Mouse (Mus musculus): ENCODE results near the gene Tmc7. TPM values are rescaled to one million over a fixed set of nuclear protein-coding genes. Genes with fewer than 3 reads are reported as not detected.

Gene Tmc7
- total RNA-seq, 1 experiment = 2.9 TPM

GRCm38 (mm10) chr7:118553881-118554280, 30.7 kb downstream of the Tmc7 start:
- Histone ChIP-seq H3K36me3 (ENCODE audit: control insufficient read depth, insufficient read depth, low read length, poor library complexity, severe bottlenecking) (no peaks in the 10 kb centered on the region), H3K9ac (ENCODE audit: insufficient read depth, low read depth, low read length, poor library complexity, severe bottlenecking) (no peak overlapping the region), H3K4me1 (ENCODE audit: control insufficient read depth in 2 of 2, insufficient read depth in 2 of 2, low read length in 2 of 2, poor library complexity in 1 of 2) (no peaks in the 10 kb centered on the region; a peak in 1 of 4 replicates), H3K4me3 (ENCODE audit: insufficient read depth in 1 of 2, low read depth in 1 of 2, low read length in 2 of 2, poor library complexity in 1 of 2, severe bottlenecking in 1 of 2) (no peak overlapping the region), H3K9me3 (ENCODE audit: control insufficient read depth, insufficient read depth, low read depth, low read length) (no peaks in the 10 kb centered on the region), H3K27ac (ENCODE audit: insufficient read depth, low read depth, low read length, poor library complexity, severe bottlenecking) (no peak overlapping the region)
- in situ Hi-C loops (cut with MboI; ENCODE audit: low sequenced_read_pairs in 2 of 2, unreplicated experiment in 2 of 2) = no loop called here
- no peak for TF ChIP-seq ZNF384 (IDR thresholded peaks at IDR 0.05; ENCODE audit: low read depth, low read length)
- DNase-seq (ENCODE audit: low read depth, low spot score) = peak; percentile 33

GRCm38 (mm10) chr7:118547451-118547850, 37.1 kb downstream of the Tmc7 start:
- in situ Hi-C loops (cut with MboI; ENCODE audit: low sequenced_read_pairs in 2 of 2, unreplicated experiment in 2 of 2) = no loop called here
- DNase-seq (ENCODE audit: low read depth, low spot score) = no peak
- TF ChIP-seq ZNF384 (IDR thresholded peaks at IDR 0.05; ENCODE audit: low read depth, low read length) = no peak

GRCm38 (mm10) chr7:118544128-118544527, 40.4 kb downstream of the Tmc7 start:
- in situ Hi-C loops (cut with MboI; ENCODE audit: low sequenced_read_pairs in 2 of 2, unreplicated experiment in 2 of 2) = no loop called here
- Histone ChIP-seq H3K9ac (ENCODE audit: insufficient read depth, low read depth, low read length, poor library complexity, severe bottlenecking) (no peak overlapping the region), H3K4me1 (ENCODE audit: control insufficient read depth in 2 of 2, insufficient read depth in 2 of 2, low read length in 2 of 2, poor library complexity in 1 of 2) (no peaks in the 10 kb centered on the region), H3K4me3 (ENCODE audit: insufficient read depth in 1 of 2, low read depth in 1 of 2, low read length in 2 of 2, poor library complexity in 1 of 2, severe bottlenecking in 1 of 2) (no peak overlapping the region), H3K27ac (ENCODE audit: insufficient read depth, low read depth, low read length, poor library complexity, severe bottlenecking) (peak overlapping the region; percentile 50; the same call in 1 of the 2 replicates), H3K36me3 (ENCODE audit: control insufficient read depth, insufficient read depth, low read length, poor library complexity, severe bottlenecking) (no peaks in the 10 kb centered on the region), H3K9me3 (ENCODE audit: control insufficient read depth, insufficient read depth, low read depth, low read length) (no peaks in the 10 kb centered on the region)
- TF ChIP-seq ZC3H11A (IDR thresholded peaks at IDR 0.05; ENCODE audit: borderline replicate concordance, low read depth, low read length) (no peak), HCFC1 (IDR thresholded peaks at IDR 0.05; ENCODE audit: borderline replicate concordance, insufficient read depth, low read length) (no peak), CHD2 (IDR thresholded peaks at IDR 0.05; ENCODE audit: low read depth, low read length) (no peak), ZNF384 (IDR thresholded peaks at IDR 0.05; ENCODE audit: low read depth, low read length) (no peak), MAFK (IDR thresholded peaks at IDR 0.05; ENCODE audit: insufficient read depth, low read depth, low read length) (no peak)
- DNase-seq (ENCODE audit: low read depth, low spot score) = no peak

More at GRCm38 (mm10) chr7:118547451-118547850, 37.1 kb downstream of the Tmc7 start:
- no peaks in the 10 kb centered on the region; a peak in 1 of 4 replicates for H3K4me1 ChIP-seq (ENCODE audit: control insufficient read depth in 2 of 2, insufficient read depth in 2 of 2, low read length in 2 of 2, poor library complexity in 1 of 2)
- no peaks in the 10 kb centered on the region for H3K36me3 ChIP-seq (ENCODE audit: control insufficient read depth, insufficient read depth, low read length, poor library complexity, severe bottlenecking)
- H3K4me3 ChIP-seq (ENCODE audit: insufficient read depth in 1 of 2, low read depth in 1 of 2, low read length in 2 of 2, poor library complexity in 1 of 2, severe bottlenecking in 1 of 2) = no peak overlapping the region
- no peak overlapping the region for H3K27ac ChIP-seq (ENCODE audit: insufficient read depth, low read depth, low read length, poor library complexity, severe bottlenecking)
- H3K9me3 ChIP-seq (ENCODE audit: control insufficient read depth, insufficient read depth, low read depth, low read length) = no peaks in the 10 kb centered on the region
- no peak overlapping the region for H3K9ac ChIP-seq (ENCODE audit: insufficient read depth, low read depth, low read length, poor library complexity, severe bottlenecking)

GRCm38 (mm10) chr7:118535076-118535475, 49.5 kb downstream of the Tmc7 start:
- no peak overlapping the region for H3K9ac ChIP-seq (ENCODE audit: insufficient read depth, low read depth, low read length, poor library complexity, severe bottlenecking)
- in situ Hi-C loops (cut with MboI; ENCODE audit: low sequenced_read_pairs in 2 of 2, unreplicated experiment in 2 of 2) = no loop called here
- no peaks in the 10 kb centered on the region for H3K4me1 ChIP-seq (ENCODE audit: control insufficient read depth in 2 of 2, insufficient read depth in 2 of 2, low read length in 2 of 2, poor library complexity in 1 of 2)
- H3K36me3 ChIP-seq (ENCODE audit: control insufficient read depth, insufficient read depth, low read length, poor library complexity, severe bottlenecking) = no peaks in the 10 kb centered on the region
- H3K9me3 ChIP-seq (ENCODE audit: control insufficient read depth, insufficient read depth, low read depth, low read length) = no peaks in the 10 kb centered on the region
- no peak for TF ChIP-seq CHD2 (IDR thresholded peaks at IDR 0.05; ENCODE audit: low read depth, low read length)
- no peak for TF ChIP-seq HCFC1 (IDR thresholded peaks at IDR 0.05; ENCODE audit: borderline replicate concordance, insufficient read depth, low read length)
- no peak for TF ChIP-seq MAFK (IDR thresholded peaks at IDR 0.05; ENCODE audit: insufficient read depth, low read depth, low read length)
- no peak for TF ChIP-seq ZNF384 (IDR thresholded peaks at IDR 0.05; ENCODE audit: low read depth, low read length)
- TF ChIP-seq ZC3H11A (IDR thresholded peaks at IDR 0.05; ENCODE audit: borderline replicate concordance, low read depth, low read length) = no peak
- H3K4me3 ChIP-seq (ENCODE audit: insufficient read depth in 1 of 2, low read depth in 1 of 2, low read length in 2 of 2, poor library complexity in 1 of 2, severe bottlenecking in 1 of 2) = no peak overlapping the region
- no peak overlapping the region for H3K27ac ChIP-seq (ENCODE audit: insufficient read depth, low read depth, low read length, poor library complexity, severe bottlenecking)
- DNase-seq (ENCODE audit: low read depth, low spot score) = no peak

- Histone ChIP-seq H3K36me3 (ENCODE audit: control insufficient read depth, insufficient read depth, low read length, poor library complexity, severe bottlenecking) (no peaks in the 10 kb centered on the region), H3K4me3 (ENCODE audit: insufficient read depth in 1 of 2, low read depth in 1 of 2, low read length in 2 of 2, poor library complexity in 1 of 2, severe bottlenecking in 1 of 2) (no peak overlapping the region), H3K9me3 (ENCODE audit: control insufficient read depth, insufficient read depth, low read depth, low read length) (no peaks in the 10 kb centered on the region), H3K27ac (ENCODE audit: insufficient read depth, low read depth, low read length, poor library complexity, severe bottlenecking) (no peak overlapping the region), H3K9ac (ENCODE audit: insufficient read depth, low read depth, low read length, poor library complexity, severe bottlenecking) (no peak overlapping the region), H3K4me1 (ENCODE audit: control insufficient read depth in 2 of 2, insufficient read depth in 2 of 2, low read length in 2 of 2, poor library complexity in 1 of 2) (no peaks in the 10 kb centered on the region)
- TF ChIP-seq ZC3H11A (IDR thresholded peaks at IDR 0.05; ENCODE audit: borderline replicate concordance, low read depth, low read length) (no peak), HCFC1 (IDR thresholded peaks at IDR 0.05; ENCODE audit: borderline replicate concordance, insufficient read depth, low read length) (no peak), MAFK (IDR thresholded peaks at IDR 0.05; ENCODE audit: insufficient read depth, low read depth, low read length) (no peak), CHD2 (IDR thresholded peaks at IDR 0.05; ENCODE audit: low read depth, low read length) (no peak), ZNF384 (IDR thresholded peaks at IDR 0.05; ENCODE audit: low read depth, low read length) (no peak)
- in situ Hi-C loops (cut with MboI; ENCODE audit: low sequenced_read_pairs in 2 of 2, unreplicated experiment in 2 of 2) = no loop called here
- DNase-seq (ENCODE audit: low read depth, low spot score) = no peak
Observed at GRCm38 (mm10) chr7:118534326-118534725, 50.2 kb downstream of the Tmc7 start.
